Mouse (Mus musculus): ENCODE measurements around the gene Pcgf6.
"Not testable (repeated sequence)": the region's sequence is repeated elsewhere in the genome, so short reads cannot be mapped to it uniquely, and the experiment has no call there.

The Pcgf6 gene

GRCm38 (mm10) chr19:47026513-47026912 lies 24.2 kb downstream of the Pcgf6 start:
- in situ Hi-C loops (cut with MboI, MseI), result no loop called here

GRCm38 (mm10) chr19:47024954-47025353 lies 25.8 kb downstream of the Pcgf6 start:
- in situ Hi-C loops (cut with MboI, MseI), result no loop called here

GRCm38 (mm10) chr19:47023546-47023945 lies 27.2 kb downstream of the Pcgf6 start:
- in situ Hi-C loops (cut with MboI, MseI), result no loop called here

- in situ Hi-C loops (cut with MboI, MseI), result no loop called here
Measured at GRCm38 (mm10) chr19:47022709-47023108, 28.0 kb downstream of the Pcgf6 start.

- in situ Hi-C loops (cut with MboI, MseI), result no loop called here
Measured at GRCm38 (mm10) chr19:47019326-47019725, 31.4 kb downstream of the Pcgf6 start.

GRCm38 (mm10) chr19:47018330-47018729 lies 32.4 kb downstream of the Pcgf6 start:
- in situ Hi-C loops (cut with MboI, MseI), result no loop called here

- in situ Hi-C loops (cut with MboI, MseI), result no loop called here
Measured at GRCm38 (mm10) chr19:47017831-47018230, 32.9 kb downstream of the Pcgf6 start.

GRCm38 (mm10) chr19:47016487-47016886 lies 34.2 kb downstream of the Pcgf6 start:
- in situ Hi-C loops (cut with MboI, MseI), result no loop called here

- in situ Hi-C loops (cut with MboI, MseI), result no loop called here
Measured at GRCm38 (mm10) chr19:47015965-47016364, 34.7 kb downstream of the Pcgf6 start.

- in situ Hi-C loops (cut with MboI, MseI), result no loop called here
Measured at GRCm38 (mm10) chr19:47015396-47015795, 35.3 kb downstream of the Pcgf6 start.

- in situ Hi-C loops (cut with MboI, MseI), result no loop called here
Measured at GRCm38 (mm10) chr19:47014447-47015381, 36.0 kb downstream of the Pcgf6 start, which contains the start of the genes Ina and Nt5c2. TSS of gene Ina (plus strand) at chr19:47014698. TSS of gene Nt5c2 (minus strand) at chr19:47015153.

GRCm38 (mm10) chr19:47014159-47014446 lies 36.6 kb downstream of the Pcgf6 start:
- in situ Hi-C loops (cut with MboI, MseI), result no loop called here

- in situ Hi-C loops (cut with MboI, MseI), result no loop called here
Measured at GRCm38 (mm10) chr19:47013340-47014158, 37.2 kb downstream of the Pcgf6 start.

- in situ Hi-C loops (cut with MboI, MseI), result no loop called here
Measured at GRCm38 (mm10) chr19:47012521-47013130, 38.1 kb downstream of the Pcgf6 start.

GRCm38 (mm10) chr19:47009943-47010342 lies 40.8 kb downstream of the Pcgf6 start:
- in situ Hi-C loops (cut with MboI, MseI), result no loop called here

GRCm38 (mm10) chr19:47009420-47009819 lies 41.3 kb downstream of the Pcgf6 start:
- in situ Hi-C loops (cut with MboI, MseI), result no loop called here

GRCm38 (mm10) chr19:47006321-47006720 lies 44.4 kb downstream of the Pcgf6 start:
- in situ Hi-C loops (cut with MboI, MseI), result no loop called here

- in situ Hi-C loops (cut with MboI, MseI), result no loop called here
Measured at GRCm38 (mm10) chr19:47005873-47006272, 44.8 kb downstream of the Pcgf6 start.

GRCm38 (mm10) chr19:47003742-47004511 lies 46.8 kb downstream of the Pcgf6 start:
- in situ Hi-C loops (cut with MboI, MseI), result no loop called here

- in situ Hi-C loops (cut with MboI, MseI), result not testable (repeated sequence)
Measured at GRCm38 (mm10) chr19:47000357-47000756, 50.3 kb downstream of the Pcgf6 start.

- in situ Hi-C loops (cut with MboI, MseI), result no loop called here
Measured at GRCm38 (mm10) chr19:46999753-47000152, 51.0 kb downstream of the Pcgf6 start.
